Mouse (Mus musculus) T-helper 17 cell (primary cell): ENCODE data around the gene Hdgfl2.

Experiments used
- in situ Hi-C, 2 experiments: fragments of 300-600 bp; cut with MboI, MseI; formaldehyde crosslinking; loops; 1 replicate in 1 of 2; 2 replicates in 1 of 2; pipeline ENCODE4 v1.15.1; 2025; ENCODE audit warnings: high pct_unique_total_duplicates in 2 of 2

Hdgfl2 gene

GRCm38 (mm10) chr17:56124377-56125275, 45.2 kb downstream of the Hdgfl2 start:
- in situ Hi-C loops, result no loop called here

GRCm38 (mm10) chr17:56125276-56125630, 45.8 kb downstream of the Hdgfl2 start:
- in situ Hi-C loops, result no loop called here

DNA sequence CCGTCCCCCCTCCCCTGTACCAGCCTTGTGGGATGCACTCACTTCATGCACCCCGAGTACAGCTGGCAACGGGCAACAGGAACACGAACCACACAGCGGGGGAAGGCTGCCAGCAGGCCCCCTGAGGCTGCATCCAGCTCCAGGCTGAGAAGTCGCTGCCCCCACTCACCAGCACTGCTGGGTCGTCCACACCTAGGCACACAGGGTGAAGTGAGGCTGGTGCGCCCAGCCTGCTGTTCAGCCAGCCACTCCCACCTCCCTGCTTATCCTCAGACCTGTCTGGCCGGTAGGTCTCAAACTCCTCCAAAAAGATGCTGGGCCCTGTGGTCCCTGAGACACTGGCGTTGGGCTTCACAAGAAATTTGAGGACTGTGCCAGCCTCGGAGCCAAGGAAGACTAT, 46.7 kb downstream of the Hdgfl2 start:
- in situ Hi-C loops, result no loop called here

GRCm38 (mm10) chr17:56128246-56128645, 48.8 kb downstream of the Hdgfl2 start:
- in situ Hi-C loops, result no loop called here

- in situ Hi-C loops, result loop anchor here in 1 of 2 experiments (5.0 kb wide), 1 partner anchor 126 kb away; the partner anchor contains the start of gene Fem1a
These were observed 51.7 kb downstream of the Hdgfl2 start for GRCm38 (mm10) chr17:56131136-56131535.

- in situ Hi-C loops, result loop anchor here in 1 of 2 experiments (5.0 kb wide), 1 partner anchor 125 kb away; the partner anchor contains the start of gene Fem1a
These were observed 52.4 kb downstream of the Hdgfl2 start for GRCm38 (mm10) chr17:56131814-56132213.

- in situ Hi-C loops, result loop anchor here in 1 of 2 experiments (5.0 kb wide), 1 partner anchor 125 kb away; the partner anchor contains the start of gene Fem1a
These were observed 53.2 kb downstream of the Hdgfl2 start for GRCm38 (mm10) chr17:56132661-56133060.

GRCm38 (mm10) chr17:56133457-56134363, 54.3 kb downstream of the Hdgfl2 start:
- in situ Hi-C loops, result loop anchor here in 1 of 2 experiments (5.0 kb wide), 1 partner anchor 124 kb away; the partner anchor contains the start of gene Fem1a

- in situ Hi-C loops, result loop anchor here in 1 of 2 experiments (5.0 kb wide), 1 partner anchor 123 kb away; the partner anchor contains the start of gene Fem1a
These were observed 55.1 kb downstream of the Hdgfl2 start for GRCm38 (mm10) chr17:56134463-56134971.

- in situ Hi-C loops, result no loop called here
These were observed 57.1 kb downstream of the Hdgfl2 start for GRCm38 (mm10) chr17:56136558-56136957.

GRCm38 (mm10) chr17:56137839-56138613, 58.6 kb downstream of the Hdgfl2 start:
- in situ Hi-C loops, result no loop called here

- in situ Hi-C loops, result no loop called here
These were observed 59.9 kb downstream of the Hdgfl2 start for GRCm38 (mm10) chr17:56139355-56139754.

DNA sequence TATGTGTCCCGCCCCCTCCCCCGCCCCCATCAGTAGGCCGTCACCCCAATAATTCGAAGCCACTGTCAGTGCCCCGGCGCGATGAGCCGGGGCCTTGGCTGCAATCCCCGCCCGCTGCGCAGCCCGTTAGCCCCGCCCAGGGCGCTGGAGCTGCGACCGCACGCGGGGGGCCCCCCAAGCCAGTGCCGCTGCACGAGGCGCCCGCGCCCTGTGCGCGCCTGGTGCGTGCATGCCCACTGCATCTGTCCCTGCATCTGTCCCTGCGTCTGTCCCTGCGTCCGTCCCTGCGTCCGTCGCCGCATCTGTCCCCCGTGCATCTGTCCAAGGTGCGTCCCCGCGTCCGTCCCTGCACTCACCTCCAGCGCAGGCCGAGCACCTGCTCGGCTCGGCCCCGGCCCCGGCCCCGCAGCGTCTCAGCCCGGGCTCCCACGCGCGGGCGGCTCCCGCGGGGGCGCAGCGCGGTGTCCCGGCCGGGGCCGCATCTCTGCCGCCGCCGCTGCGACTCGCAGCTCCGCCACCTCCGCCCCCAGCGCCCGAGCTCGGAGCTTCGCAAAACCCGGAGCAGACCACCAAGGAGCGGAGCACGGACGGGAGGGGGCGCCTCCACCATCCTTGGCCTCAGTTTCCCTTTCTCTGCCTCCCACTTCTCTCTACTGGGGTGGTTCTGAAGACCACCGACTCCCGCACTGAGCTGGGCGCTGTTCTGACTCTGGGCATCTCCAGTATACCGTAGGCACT, 60.6 kb downstream of the Hdgfl2 start, which contains the start of gene Sema6b:
Sema6b (minus strand) TSS at position 486 of the 738 bp plus-strand sequence.
- in situ Hi-C loops, result no loop called here

- in situ Hi-C loops, result no loop called here
These were observed 62.5 kb downstream of the Hdgfl2 start for GRCm38 (mm10) chr17:56141702-56142605.

GRCm38 (mm10) chr17:56144546-56144945, 65.1 kb downstream of the Hdgfl2 start:
- in situ Hi-C loops, result no loop called here

- in situ Hi-C loops, result no loop called here
These were observed 66.7 kb downstream of the Hdgfl2 start for GRCm38 (mm10) chr17:56146131-56146530.

DNA sequence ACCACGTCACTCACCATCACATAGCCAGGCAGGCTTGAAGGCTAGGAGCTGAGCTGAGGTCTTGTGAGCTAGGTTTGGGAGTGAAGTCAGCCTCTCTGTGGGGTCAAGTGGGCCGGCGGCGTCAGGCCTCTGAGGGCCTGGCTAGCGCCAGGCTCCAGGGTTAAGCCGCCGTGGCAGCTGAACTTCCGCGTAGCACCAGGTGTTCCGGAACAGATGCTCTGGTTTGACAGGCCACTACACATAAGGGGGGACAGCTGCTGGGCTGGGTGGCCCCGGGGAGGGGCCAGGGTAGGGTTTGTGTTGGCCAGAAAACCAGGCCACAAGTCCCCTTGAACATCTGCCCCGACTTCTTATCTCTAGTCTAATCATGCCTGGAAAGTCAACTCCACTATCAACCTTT, 68.0 kb downstream of the Hdgfl2 start:
- in situ Hi-C loops, result no loop called here

- in situ Hi-C loops, result no loop called here
These were observed 68.8 kb downstream of the Hdgfl2 start for GRCm38 (mm10) chr17:56148280-56148679.
